Mouse (Mus musculus): ENCODE measurements around the gene Olfr1012. TPM values are rescaled to one million over a fixed set of nuclear protein-coding genes. Genes with fewer than 3 reads are reported as not detected.

The Olfr1012 gene
- not detected in 4 replicates for total RNA-seq (2023)

DNA sequence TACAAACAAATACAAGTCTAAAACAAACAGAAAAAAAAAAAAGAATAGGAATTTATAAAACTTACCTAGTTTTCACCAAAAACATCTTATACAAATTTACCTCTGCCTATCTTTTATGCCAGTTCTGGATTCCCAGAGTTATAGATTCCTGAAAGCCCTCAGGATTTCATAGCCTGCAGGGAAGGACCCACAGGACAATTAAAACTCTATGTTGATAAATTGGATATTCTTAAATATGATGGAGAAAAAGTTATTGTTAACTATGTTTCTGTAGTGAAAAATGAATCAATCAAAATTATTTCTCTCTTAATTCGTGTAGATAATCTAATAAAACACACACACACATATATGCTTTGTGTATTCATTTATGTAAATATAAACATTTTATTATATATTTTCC lies at the start of gene Olfr1012:
Gene Olfr1012 (minus strand): TSS at position 101 of the 400 bp plus-strand sequence.

DNA sequence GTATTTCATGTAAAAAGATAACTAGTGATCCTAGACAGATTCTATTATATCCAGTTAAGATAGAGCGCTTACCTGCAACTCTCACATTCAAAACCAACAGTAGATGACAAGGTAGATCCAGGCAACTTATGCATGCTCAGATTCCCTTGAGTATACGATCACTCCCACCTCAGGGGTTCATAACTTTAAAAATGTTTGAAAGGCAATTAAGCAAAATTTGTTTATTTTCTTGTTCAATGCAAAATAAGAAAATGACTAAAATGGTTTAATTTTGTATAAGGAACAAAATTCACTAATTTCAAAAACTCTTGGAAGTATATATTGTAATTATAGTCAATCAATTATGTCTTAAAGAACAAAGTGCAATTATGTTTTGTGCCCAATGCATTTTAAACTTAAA lies 39.9 kb upstream of the Olfr1012 start, which contains the start of gene Olfr1016:
Gene Olfr1016 (minus strand): TSS at position 101 of the 400 bp plus-strand sequence.

DNA sequence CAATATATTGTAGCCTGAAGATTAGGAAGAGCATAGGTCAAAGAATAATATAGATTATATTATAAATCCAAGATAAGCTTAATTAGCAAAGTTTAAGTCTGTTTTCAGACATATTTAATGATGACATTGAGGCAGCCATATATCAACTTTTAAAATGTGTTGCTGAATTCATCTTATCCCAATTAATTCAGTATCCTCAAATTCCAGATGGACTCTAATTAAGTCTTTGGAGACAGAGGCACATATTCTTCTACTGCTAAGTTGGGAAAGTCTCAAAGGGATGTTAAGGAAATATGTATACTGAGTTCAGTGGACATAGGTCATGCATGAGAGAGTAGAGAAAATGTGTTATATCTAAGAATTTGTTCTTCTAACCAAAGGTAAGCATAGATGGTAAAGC lies 19.2 kb upstream of the Olfr1012 start, which contains the start of gene Olfr1015:
Gene Olfr1015 (plus strand): TSS at position 301 of the 400 bp plus-strand sequence.

DNA sequence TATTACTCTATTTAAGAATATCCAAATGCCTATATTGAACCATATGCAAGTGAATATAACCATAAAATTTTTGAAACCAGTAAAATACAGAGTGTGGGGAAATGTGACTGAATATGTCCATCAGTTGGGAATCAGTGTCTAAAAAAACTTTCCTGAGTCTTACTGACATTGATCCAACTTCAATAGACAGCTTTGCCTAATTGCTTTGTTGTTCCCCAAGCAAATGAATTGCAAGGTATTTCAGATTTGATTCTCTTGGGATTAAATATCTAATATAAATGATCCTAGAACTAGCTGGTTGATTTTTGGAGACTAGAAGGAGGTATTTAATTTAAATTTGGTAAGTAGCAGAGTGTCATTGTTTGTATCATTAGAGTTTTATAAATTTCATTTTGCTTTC lies 9.8 kb upstream of the Olfr1012 start, which contains the start of gene Olfr1014:
Gene Olfr1014 (plus strand): TSS at position 301 of the 400 bp plus-strand sequence.

DNA sequence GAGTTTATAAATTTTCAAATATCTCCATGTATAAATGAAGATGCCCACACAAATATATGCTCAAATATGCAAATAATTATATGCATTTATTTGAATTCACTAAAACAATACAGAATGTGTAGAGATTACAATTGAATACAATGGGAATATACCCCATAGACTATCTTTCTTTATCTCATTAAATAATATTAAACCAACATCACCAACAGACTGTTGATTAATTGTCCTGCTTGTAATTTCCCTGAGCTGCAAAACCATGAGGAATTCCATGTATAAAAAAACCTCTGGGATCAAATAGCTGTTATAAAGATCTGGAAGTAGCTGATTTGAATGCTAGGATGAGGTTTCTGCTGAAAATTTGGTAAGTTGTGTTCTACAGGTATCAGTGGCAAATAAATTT lies 4.2 kb upstream of the Olfr1012 start, which contains the start of gene Olfr1013:
Gene Olfr1013 (plus strand): TSS at position 301 of the 400 bp plus-strand sequence.

DNA sequence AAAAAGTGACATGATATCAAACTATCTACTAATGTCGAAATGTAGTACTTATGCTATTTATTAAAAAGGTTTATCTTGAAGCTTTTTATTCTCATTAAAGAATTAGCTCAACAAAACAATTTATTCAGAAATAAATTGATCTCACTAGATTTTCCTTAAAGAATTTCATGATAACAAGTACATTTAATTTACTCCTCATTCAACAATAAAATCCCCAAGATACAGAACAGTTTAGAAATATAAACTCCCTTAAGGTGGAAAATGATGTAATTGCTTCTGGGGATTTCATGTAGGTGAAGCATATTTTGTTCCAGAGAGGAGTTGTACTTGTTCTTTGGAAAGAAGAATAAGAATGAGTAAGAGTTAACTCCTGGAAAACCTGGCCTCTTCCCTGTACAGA lies 47.4 kb downstream of the Olfr1012 start, which contains the start of gene Olfr1009:
Gene Olfr1009 (plus strand): TSS at position 301 of the 400 bp plus-strand sequence.

Other genes starting within 250 kb of the Olfr1012 start
- not detected in 4 replicates for gene 4833423E24Rik, start 243.7 kb downstream of the Olfr1012 start, total RNA-seq (2023)
- not detected in 4 replicates for gene Olfr996, start 183.6 kb downstream of the Olfr1012 start, total RNA-seq (2023)
- not detected in 4 replicates for gene Olfr998, start 173.8 kb downstream of the Olfr1012 start, total RNA-seq (2023)
- gene Olfr1000, start 150.9 kb downstream of the Olfr1012 start, total RNA-seq (2023) = not detected in 4 replicates
- not detected in 4 replicates for gene Olfr1002, start 112.1 kb downstream of the Olfr1012 start, total RNA-seq (2023)
- not detected in 4 replicates for gene Olfr154, start 98.3 kb downstream of the Olfr1012 start, total RNA-seq (2023)
- gene Olfr1006, start 84.0 kb downstream of the Olfr1012 start, total RNA-seq (2023) = not detected in 4 replicates
- not detected in 4 replicates for gene Olfr1008, start 73.3 kb downstream of the Olfr1012 start, total RNA-seq (2023)
- gene Olfr1009, start 47.3 kb downstream of the Olfr1012 start, total RNA-seq (2023) = not detected in 4 replicates
- gene Olfr1013, start 4.3 kb upstream of the Olfr1012 start, total RNA-seq (2023) = not detected in 4 replicates
- not detected in 4 replicates for gene Olfr1014, start 9.9 kb upstream of the Olfr1012 start, total RNA-seq (2023)
- gene Olfr1015, start 19.3 kb upstream of the Olfr1012 start, total RNA-seq (2023) = not detected in 4 replicates
- gene Olfr1016, start 39.8 kb upstream of the Olfr1012 start, total RNA-seq (2023) = not detected in 4 replicates
- not detected in 4 replicates for gene Olfr1018, start 55.7 kb upstream of the Olfr1012 start, total RNA-seq (2023)
- gene Olfr1019, start 82.7 kb upstream of the Olfr1012 start, total RNA-seq (2023) = not detected in 4 replicates
- gene Olfr1020, start 84.3 kb upstream of the Olfr1012 start, total RNA-seq (2023) = not detected in 4 replicates
- not detected in 4 replicates for gene Olfr1022, start 105.8 kb upstream of the Olfr1012 start, total RNA-seq (2023)
- not detected in 4 replicates for gene Olfr1023, start 122.9 kb upstream of the Olfr1012 start, total RNA-seq (2023)
- gene Olfr1024, start 142.3 kb upstream of the Olfr1012 start, total RNA-seq (2023) = not detected in 4 replicates
- gene Olfr1025-ps1, start 152.4 kb upstream of the Olfr1012 start, total RNA-seq (2023) = not detected in 4 replicates
- not detected in 4 replicates for gene Olfr1026, start 158.8 kb upstream of the Olfr1012 start, total RNA-seq (2023)
- gene Olfr1028, start 187.7 kb upstream of the Olfr1012 start, total RNA-seq (2023) = 0.15 TPM in 1 of 4 replicates, not detected in the others
- gene Olfr1029, start 211.1 kb upstream of the Olfr1012 start, total RNA-seq (2023) = not detected in 4 replicates
- gene Olfr1030, start 216.5 kb upstream of the Olfr1012 start, total RNA-seq (2023) = not detected in 4 replicates
- gene Olfr1031, start 227.5 kb upstream of the Olfr1012 start, total RNA-seq (2023) = not detected in 4 replicates
- not detected in 4 replicates for gene Olfr1032, start 242.8 kb upstream of the Olfr1012 start, total RNA-seq (2023)

All from B cell, adult 62 days (primary cell).